Mouse (Mus musculus): ENCODE measurements around the gene Ccdc24.

GRCm38 (mm10) chr4:117889471-117889870 lies 17.1 kb upstream of the Ccdc24 start:
- no peak for TF ChIP-seq EP300 (IDR thresholded peaks at IDR 0.05; ENCODE audit: low read depth)
- no peak for TF ChIP-seq CTCF (IDR thresholded peaks at IDR 0.05; ENCODE audit: low read depth)
